Mouse (Mus musculus): Measurements from ENCODE around the gene Nectin2. TPM values are rescaled to one million over a fixed set of nuclear protein-coding genes. Genes with fewer than 3 reads are reported as not detected.

Gene Nectin2
- polyA plus RNA-seq, 1 experiment from 2014 or later = 82.2 TPM

- Histone ChIP-seq H3K9ac (ENCODE audit: low read length) (no peak overlapping the region), H3K27ac (replicated peaks) (no peak overlapping the region), H3K4me3 (ENCODE audit: low read depth, low read length) (no peak overlapping the region), H3K36me3 (ENCODE audit: control insufficient read depth, insufficient read depth, low read length) (no peaks in the 10 kb centered on the region), H3K4me1 (replicated peaks; ENCODE audit: control insufficient read depth, insufficient read depth) (no peaks in the 10 kb centered on the region), H3K9me3 (ENCODE audit: control insufficient read depth, low read length) (no peaks in the 10 kb centered on the region; the same call in 1 of the 2 replicates), H3K27me3 (ENCODE audit: control insufficient read depth, insufficient read depth, low read length) (no peaks in the 10 kb centered on the region), H3K4me2 (replicated peaks; ENCODE audit: low read depth) (no peak overlapping the region)
- DNase-seq (ENCODE audit: low spot score) (no peak), ATAC-seq (ENCODE audit: low FRiP score, low TSS enrichment) (no peak)
- TF ChIP-seq EP300 (optimal IDR thresholded peaks at IDR 0.05) = no peak
- no peak for TF ChIP-seq CTCF (IDR thresholded peaks at IDR 0.05; ENCODE audit: low read depth)
- 47% methylated on average over 14 of the region's 14 CpGs for WGBS
Observed at GRCm38 (mm10) chr7:19673083-19673699, 77.1 kb downstream of the Nectin2 start.

DNA sequence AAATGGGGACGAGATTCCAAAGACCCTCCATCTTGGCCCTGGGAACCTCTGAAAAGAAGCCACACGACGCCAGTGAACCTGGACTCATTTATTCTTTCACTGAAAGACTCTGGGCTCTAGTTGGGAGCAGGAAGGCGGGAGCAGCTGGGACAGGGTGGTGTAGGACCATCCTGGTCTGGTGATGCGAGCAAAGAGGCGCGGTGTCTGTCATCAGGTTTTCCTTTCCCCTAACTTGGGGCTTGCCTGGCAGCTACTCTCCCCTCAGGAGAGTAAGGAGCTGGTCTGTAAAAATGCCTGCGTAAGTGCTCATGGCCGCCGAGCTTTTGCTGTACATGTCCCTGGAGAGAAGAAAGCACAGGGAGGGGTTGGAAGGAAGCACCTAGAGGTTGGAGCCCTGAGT is 78.8 kb downstream of the Nectin2 start:
- TF ChIP-seq CTCF (IDR thresholded peaks at IDR 0.05; ENCODE audit: low read depth) = no peak
- TF ChIP-seq EP300 (optimal IDR thresholded peaks at IDR 0.05) = no peak
- Histone ChIP-seq H3K9ac (ENCODE audit: low read length) (no peak overlapping the region), H3K4me2 (replicated peaks; ENCODE audit: low read depth) (no peak overlapping the region), H3K27ac (replicated peaks) (no peak overlapping the region), H3K9me3 (ENCODE audit: control insufficient read depth, low read length) (no peaks in the 10 kb centered on the region), H3K36me3 (ENCODE audit: control insufficient read depth, insufficient read depth, low read length) (no peaks in the 10 kb centered on the region), H3K4me1 (replicated peaks; ENCODE audit: control insufficient read depth, insufficient read depth) (no peaks in the 10 kb centered on the region), H3K4me3 (ENCODE audit: low read depth, low read length) (no peak overlapping the region), H3K27me3 (ENCODE audit: control insufficient read depth, insufficient read depth, low read length) (no peaks in the 10 kb centered on the region)
- WGBS = 68% methylated on average over 10 of the region's 10 CpGs
- ATAC-seq (ENCODE audit: low FRiP score, low TSS enrichment) (no peak), DNase-seq (ENCODE audit: low spot score) (no peak)

- no peaks in the 10 kb centered on the region for H3K27me3 ChIP-seq (ENCODE audit: control insufficient read depth, insufficient read depth, low read length)
- H3K9me3 ChIP-seq (ENCODE audit: control insufficient read depth, low read length) = no peaks in the 10 kb centered on the region
- TF ChIP-seq CTCF (IDR thresholded peaks at IDR 0.05; ENCODE audit: low read depth) = peak; percentile 99
- TF ChIP-seq EP300 (optimal IDR thresholded peaks at IDR 0.05) = no peak
- H3K27ac ChIP-seq (replicated peaks) = peak overlapping the region; percentile 83
- H3K4me3 ChIP-seq (ENCODE audit: low read depth, low read length) = no peak overlapping the region
- H3K4me2 ChIP-seq (replicated peaks; ENCODE audit: low read depth) = peak overlapping the region; percentile 41
- 0 out of 2 replicates have a peak, but pooled peaks cover under 1% of the 10 kb centered on the region for H3K4me1 ChIP-seq (replicated peaks; ENCODE audit: control insufficient read depth, insufficient read depth)
- ATAC-seq (ENCODE audit: low FRiP score, low TSS enrichment) (peak; percentile 81), DNase-seq (ENCODE audit: low spot score) (peak; percentile 91)
- WGBS = 6% methylated on average over 10 of the region's 10 CpGs
- H3K36me3 ChIP-seq (ENCODE audit: control insufficient read depth, insufficient read depth, low read length) = no peaks in the 10 kb centered on the region
- H3K9ac ChIP-seq (ENCODE audit: low read length) = peak overlapping the region; percentile 47; the same call in 1 of the 2 replicates
Observed at GRCm38 (mm10) chr7:19668947-19669721, 81.1 kb downstream of the Nectin2 start.

DNA sequence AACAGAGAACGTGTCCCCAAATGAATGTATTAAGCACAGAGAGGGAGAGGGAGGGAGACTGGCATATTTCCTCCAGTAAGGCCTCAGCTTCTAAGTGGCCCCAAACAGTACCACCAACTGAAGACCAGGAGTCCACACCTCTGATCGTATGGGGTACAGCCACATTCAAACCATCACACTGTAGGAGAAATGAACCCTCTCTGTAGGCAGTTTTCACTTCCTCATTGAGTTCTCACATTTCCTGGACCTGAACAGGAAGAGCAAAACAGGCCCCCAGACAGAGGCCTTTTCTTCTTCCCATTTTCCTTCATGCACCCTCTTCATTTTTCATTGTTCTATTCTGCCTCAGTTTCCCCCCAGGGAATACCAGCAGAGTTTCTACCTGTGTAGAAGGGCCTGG is 82.8 kb downstream of the Nectin2 start:
- 87% methylated on average over 2 of the region's 2 CpGs for WGBS
- no peak for DNase-seq (ENCODE audit: low spot score)
- TF ChIP-seq CTCF (IDR thresholded peaks at IDR 0.05; ENCODE audit: low read depth) (no peak), EP300 (optimal IDR thresholded peaks at IDR 0.05) (no peak)
- no peak for ATAC-seq (ENCODE audit: low FRiP score, low TSS enrichment)
- H3K4me3 ChIP-seq (ENCODE audit: low read depth, low read length) = no peak overlapping the region
- no peak overlapping the region for H3K4me2 ChIP-seq (replicated peaks; ENCODE audit: low read depth)
- no peak overlapping the region for H3K9ac ChIP-seq (ENCODE audit: low read length)
- no peaks in the 10 kb centered on the region for H3K36me3 ChIP-seq (ENCODE audit: control insufficient read depth, insufficient read depth, low read length)
- H3K27me3 ChIP-seq (ENCODE audit: control insufficient read depth, insufficient read depth, low read length) = no peaks in the 10 kb centered on the region
- H3K27ac ChIP-seq (replicated peaks) = no peak overlapping the region
- no peaks in the 10 kb centered on the region for H3K9me3 ChIP-seq (ENCODE audit: control insufficient read depth, low read length)
- H3K4me1 ChIP-seq (replicated peaks; ENCODE audit: control insufficient read depth, insufficient read depth) = peaks cover 6% of the 10 kb centered on the region; the same call in 1 of the 2 replicates

GRCm38 (mm10) chr7:19666750-19667149 is 83.5 kb downstream of the Nectin2 start:
- no peak overlapping the region for H3K9ac ChIP-seq (ENCODE audit: low read length)
- H3K4me2 ChIP-seq (replicated peaks; ENCODE audit: low read depth) = no peak overlapping the region
- WGBS = 66% methylated on average over 3 of the region's 3 CpGs
- H3K9me3 ChIP-seq (ENCODE audit: control insufficient read depth, low read length) = no peaks in the 10 kb centered on the region
- no peaks in the 10 kb centered on the region for H3K27me3 ChIP-seq (ENCODE audit: control insufficient read depth, insufficient read depth, low read length)
- H3K36me3 ChIP-seq (ENCODE audit: control insufficient read depth, insufficient read depth, low read length) = no peaks in the 10 kb centered on the region
- no peak for TF ChIP-seq EP300 (optimal IDR thresholded peaks at IDR 0.05)
- TF ChIP-seq CTCF (IDR thresholded peaks at IDR 0.05; ENCODE audit: low read depth) = peak; percentile 53
- H3K27ac ChIP-seq (replicated peaks) = no peak overlapping the region
- DNase-seq (ENCODE audit: low spot score) (no peak), ATAC-seq (ENCODE audit: low FRiP score, low TSS enrichment) (no peak)
- no peak overlapping the region for H3K4me3 ChIP-seq (ENCODE audit: low read depth, low read length)
- peaks cover 6% of the 10 kb centered on the region; the same call in 1 of the 2 replicates for H3K4me1 ChIP-seq (replicated peaks; ENCODE audit: control insufficient read depth, insufficient read depth)

Other genes with a start within 250 kb of the Nectin2 start
- 3.2 and 3.7 TPM in 2 replicates for gene Bloc1s3, start 242.1 kb downstream of the Nectin2 start, polyA plus RNA-seq (2015; fragmentation: Nextera tagmentation; extraction: Ambion mirVana)
- gene Trappc6a, start 242.1 kb downstream of the Nectin2 start, polyA plus RNA-seq (2015; fragmentation: Nextera tagmentation; extraction: Ambion mirVana) = 113 and 123 TPM in 2 replicates
- gene Nkpd1, start 232.6 kb downstream of the Nectin2 start, polyA plus RNA-seq (2015; fragmentation: Nextera tagmentation; extraction: Ambion mirVana) = 30.8 and 33.0 TPM in 2 replicates
- gene Ppp1r37, start 187.4 kb downstream of the Nectin2 start, polyA plus RNA-seq (2015; fragmentation: Nextera tagmentation; extraction: Ambion mirVana) = 16.5 and 21.2 TPM in 2 replicates
- gene Zfp296, start 173.2 kb downstream of the Nectin2 start, polyA plus RNA-seq (2015; fragmentation: Nextera tagmentation; extraction: Ambion mirVana) = 3.7 and 5.0 TPM in 2 replicates
- gene Gemin7, start 172.9 kb downstream of the Nectin2 start, polyA plus RNA-seq (2015; fragmentation: Nextera tagmentation; extraction: Ambion mirVana) = 108 and 114 TPM in 2 replicates
- gene Clasrp, start 146.0 kb downstream of the Nectin2 start, polyA plus RNA-seq (2015; fragmentation: Nextera tagmentation; extraction: Ambion mirVana) = 19.0 and 21.5 TPM in 2 replicates
- gene Relb, start 121.0 kb downstream of the Nectin2 start, polyA plus RNA-seq (2015; fragmentation: Nextera tagmentation; extraction: Ambion mirVana) = 7.3 and 8.7 TPM in 2 replicates
- 55.0 and 65.1 TPM in 2 replicates for gene Clptm1, start 85.5 kb downstream of the Nectin2 start, polyA plus RNA-seq (2015; fragmentation: Nextera tagmentation; extraction: Ambion mirVana)
- gene Apoc2, start 72.5 kb downstream of the Nectin2 start, polyA plus RNA-seq (2015; fragmentation: Nextera tagmentation; extraction: Ambion mirVana) = 8.7 and 10.7 TPM in 2 replicates
- gene Gm44805, start 69.1 kb downstream of the Nectin2 start, polyA plus RNA-seq (2015; fragmentation: Nextera tagmentation; extraction: Ambion mirVana) = not detected in 2 replicates
- gene Apoc4, start 69.0 kb downstream of the Nectin2 start, polyA plus RNA-seq (2015; fragmentation: Nextera tagmentation; extraction: Ambion mirVana) = 2.8 and 6.1 TPM in 2 replicates
- gene Apoc1, start 57.8 kb downstream of the Nectin2 start, polyA plus RNA-seq (2015; fragmentation: Nextera tagmentation; extraction: Ambion mirVana) = 79.6 and 88.4 TPM in 2 replicates
- gene Apoe, start 51.3 kb downstream of the Nectin2 start, polyA plus RNA-seq (2015; fragmentation: Nextera tagmentation; extraction: Ambion mirVana) = 383 and 436 TPM in 2 replicates
- gene Tomm40, start 35.0 kb downstream of the Nectin2 start, polyA plus RNA-seq (2015; fragmentation: Nextera tagmentation; extraction: Ambion mirVana) = 98.0 and 105 TPM in 2 replicates
- 87.5 and 103 TPM in 2 replicates for gene Bcam, start 20.5 kb upstream of the Nectin2 start, polyA plus RNA-seq (2015; fragmentation: Nextera tagmentation; extraction: Ambion mirVana)
- 44.4 and 48.5 TPM in 2 replicates for gene Cblc, start 46.3 kb upstream of the Nectin2 start, polyA plus RNA-seq (2015; fragmentation: Nextera tagmentation; extraction: Ambion mirVana)
- 8.9 and 9.1 TPM in 2 replicates for gene Bcl3, start 72.3 kb upstream of the Nectin2 start, polyA plus RNA-seq (2015; fragmentation: Nextera tagmentation; extraction: Ambion mirVana)
- gene Gm19345, start 101.5 kb upstream of the Nectin2 start, polyA plus RNA-seq (2015; fragmentation: Nextera tagmentation; extraction: Ambion mirVana) = 0.29 and 0.41 TPM in 2 replicates
- not detected in 2 replicates for gene Ceacam16, start 110.8 kb upstream of the Nectin2 start, polyA plus RNA-seq (2015; fragmentation: Nextera tagmentation; extraction: Ambion mirVana)
- 9.5 and 10.2 TPM in 2 replicates for gene Ceacam19, start 137.5 kb upstream of the Nectin2 start, polyA plus RNA-seq (2015; fragmentation: Nextera tagmentation; extraction: Ambion mirVana)
- gene Pvr, start 170.7 kb upstream of the Nectin2 start, polyA plus RNA-seq (2015; fragmentation: Nextera tagmentation; extraction: Ambion mirVana) = 6.2 and 6.7 TPM in 2 replicates
- gene Igsf23, start 200.3 kb upstream of the Nectin2 start, polyA plus RNA-seq (2015; fragmentation: Nextera tagmentation; extraction: Ambion mirVana) = 3.2 and 4.4 TPM in 2 replicates
- gene Ceacam20, start 214.9 kb upstream of the Nectin2 start, polyA plus RNA-seq (2015; fragmentation: Nextera tagmentation; extraction: Ambion mirVana) = not detected in 2 replicates
- not detected in 2 replicates for gene Nlrp9b, start 241.0 kb upstream of the Nectin2 start, polyA plus RNA-seq (2015; fragmentation: Nextera tagmentation; extraction: Ambion mirVana)